Mouse (Mus musculus): ENCODE data around the gene Cnot4. TPM values are rescaled to one million over a fixed set of nuclear protein-coding genes. Genes with fewer than 3 reads are reported as not detected.

Cnot4 gene
- polyA plus RNA-seq, 1 experiment from 2014 or later, result 13.7 TPM

GRCm38 (mm10) chr6:35033341-35033740 is 100.2 kb downstream of the Cnot4 start:
- peaks cover 6% of the 10 kb centered on the region for H3K36me3 ChIP-seq
- H3K9me3 ChIP-seq (replicated peaks), result no peaks in the 10 kb centered on the region
- ATAC-seq (ENCODE audit: low read depth), result no peak
- no peaks in the 10 kb centered on the region for H3K27me3 ChIP-seq
- H3K4me3 ChIP-seq (replicated peaks), result no peak overlapping the region
- WGBS (ENCODE audit: insufficient replicate concordance), result 91% methylated on average over 11 of the region's 11 CpGs
- DNase-seq, result no peak
- peaks cover 7% of the 10 kb centered on the region; the same call in 1 of the 2 replicates for H3K4me1 ChIP-seq (replicated peaks)
- no peak overlapping the region for H3K27ac ChIP-seq
- H3K9ac ChIP-seq, result no peak overlapping the region
- no peak overlapping the region for H3K4me2 ChIP-seq

GRCm38 (mm10) chr6:35032704-35033103 is 100.8 kb downstream of the Cnot4 start:
- Histone ChIP-seq H3K4me2 (no peak overlapping the region), H3K9me3 (replicated peaks) (no peaks in the 10 kb centered on the region), H3K36me3 (peaks cover 6% of the 10 kb centered on the region), H3K9ac (no peak overlapping the region), H3K27ac (no peak overlapping the region), H3K27me3 (no peaks in the 10 kb centered on the region), H3K4me3 (replicated peaks) (no peak overlapping the region), H3K4me1 (replicated peaks) (peaks cover 7% of the 10 kb centered on the region; the same call in 1 of the 2 replicates)
- ATAC-seq (ENCODE audit: low read depth) (no peak), DNase-seq (no peak)
- WGBS (ENCODE audit: insufficient replicate concordance), result 26% methylated on average over 2 of the region's 2 CpGs

GRCm38 (mm10) chr6:35030811-35031210 is 102.7 kb downstream of the Cnot4 start:
- no peaks in the 10 kb centered on the region for H3K27me3 ChIP-seq
- H3K4me3 ChIP-seq (replicated peaks), result no peak overlapping the region
- no peaks in the 10 kb centered on the region for H3K9me3 ChIP-seq (replicated peaks)
- ATAC-seq (ENCODE audit: low read depth) (no peak), DNase-seq (no peak)
- no peak overlapping the region for H3K4me2 ChIP-seq
- H3K36me3 ChIP-seq, result no peaks in the 10 kb centered on the region
- 82% methylated on average over 4 of the region's 4 CpGs for WGBS (ENCODE audit: insufficient replicate concordance)
- H3K4me1 ChIP-seq (replicated peaks), result peaks cover 7% of the 10 kb centered on the region; the same call in 1 of the 2 replicates
- H3K27ac ChIP-seq, result no peak overlapping the region
- no peak overlapping the region for H3K9ac ChIP-seq

GRCm38 (mm10) chr6:35030226-35030625 is 103.3 kb downstream of the Cnot4 start:
- ATAC-seq (ENCODE audit: low read depth), result no peak
- Histone ChIP-seq H3K9me3 (replicated peaks) (no peaks in the 10 kb centered on the region), H3K27ac (no peak overlapping the region), H3K9ac (no peak overlapping the region), H3K4me1 (replicated peaks) (peaks cover 7% of the 10 kb centered on the region; the same call in 1 of the 2 replicates), H3K36me3 (no peaks in the 10 kb centered on the region), H3K27me3 (no peaks in the 10 kb centered on the region), H3K4me2 (no peak overlapping the region), H3K4me3 (replicated peaks) (no peak overlapping the region)
- DNase-seq, result no peak
- 89% methylated on average over 6 of the region's 6 CpGs for WGBS (ENCODE audit: insufficient replicate concordance)

- Histone ChIP-seq H3K9ac (no peak overlapping the region), H3K4me2 (no peak overlapping the region), H3K27me3 (no peaks in the 10 kb centered on the region), H3K9me3 (replicated peaks) (no peaks in the 10 kb centered on the region), H3K27ac (no peak overlapping the region), H3K36me3 (peaks cover 3% of the 10 kb centered on the region), H3K4me3 (replicated peaks) (no peak overlapping the region), H3K4me1 (replicated peaks) (peaks cover 6% of the 10 kb centered on the region)
- WGBS (ENCODE audit: insufficient replicate concordance), result 77% methylated on average over 2 of the region's 2 CpGs
- ATAC-seq (ENCODE audit: low read depth), result no peak
- no peak for DNase-seq
Measured at GRCm38 (mm10) chr6:35028023-35028422, 105.5 kb downstream of the Cnot4 start.

GRCm38 (mm10) chr6:35027257-35027656 is 106.3 kb downstream of the Cnot4 start:
- no peak overlapping the region for H3K4me2 ChIP-seq
- no peaks in the 10 kb centered on the region for H3K9me3 ChIP-seq (replicated peaks)
- DNase-seq (no peak), ATAC-seq (ENCODE audit: low read depth) (no peak)
- peaks cover 2% of the 10 kb centered on the region; the same call in 1 of the 2 replicates for H3K4me1 ChIP-seq (replicated peaks)
- no peaks in the 10 kb centered on the region for H3K27me3 ChIP-seq
- H3K9ac ChIP-seq, result no peak overlapping the region
- WGBS (ENCODE audit: insufficient replicate concordance), result 74% methylated on average over 6 of the region's 6 CpGs
- H3K4me3 ChIP-seq (replicated peaks), result no peak overlapping the region
- no peak overlapping the region for H3K27ac ChIP-seq
- H3K36me3 ChIP-seq, result peaks cover 8% of the 10 kb centered on the region

GRCm38 (mm10) chr6:35016624-35017023 is 116.9 kb downstream of the Cnot4 start:
- 71% methylated on average over 5 of the region's 5 CpGs for WGBS (ENCODE audit: insufficient replicate concordance)
- H3K9ac ChIP-seq, result no peak overlapping the region

GRCm38 (mm10) chr6:35011953-35012352 is 121.6 kb downstream of the Cnot4 start:
- 86% methylated on average over 1 of the region's 1 CpGs for WGBS (ENCODE audit: insufficient replicate concordance)

More at GRCm38 (mm10) chr6:35016624-35017023, 116.9 kb downstream of the Cnot4 start:
- Histone ChIP-seq H3K4me3 (replicated peaks) (no peak overlapping the region), H3K27ac (no peak overlapping the region), H3K9me3 (replicated peaks) (no peaks in the 10 kb centered on the region), H3K36me3 (peaks cover 8% of the 10 kb centered on the region), H3K4me2 (no peak overlapping the region), H3K4me1 (replicated peaks) (no peaks in the 10 kb centered on the region), H3K27me3 (no peaks in the 10 kb centered on the region)
- ATAC-seq (ENCODE audit: low read depth) (no peak), DNase-seq (no peak)

GRCm38 (mm10) chr6:35010705-35011104 is 122.8 kb downstream of the Cnot4 start:
- WGBS (ENCODE audit: insufficient replicate concordance), result 93% methylated on average over 5 of the region's 5 CpGs
- Histone ChIP-seq H3K27ac (no peak overlapping the region), H3K4me1 (replicated peaks) (no peaks in the 10 kb centered on the region)

More at GRCm38 (mm10) chr6:35011953-35012352, 121.6 kb downstream of the Cnot4 start:
- Histone ChIP-seq H3K4me1 (replicated peaks) (no peaks in the 10 kb centered on the region), H3K27me3 (no peaks in the 10 kb centered on the region), H3K36me3 (no peaks in the 10 kb centered on the region), H3K9me3 (replicated peaks) (no peaks in the 10 kb centered on the region), H3K9ac (no peak overlapping the region), H3K27ac (no peak overlapping the region), H3K4me2 (no peak overlapping the region), H3K4me3 (replicated peaks) (no peak overlapping the region)
- ATAC-seq (ENCODE audit: low read depth) (no peak), DNase-seq (no peak)

GRCm38 (mm10) chr6:35002261-35002669 is 131.3 kb downstream of the Cnot4 start:
- H3K4me1 ChIP-seq (replicated peaks), result no peaks in the 10 kb centered on the region
- H3K27me3 ChIP-seq, result no peaks in the 10 kb centered on the region
- no peak for ATAC-seq (ENCODE audit: low read depth)
- no peaks in the 10 kb centered on the region for H3K9me3 ChIP-seq (replicated peaks)
- H3K4me3 ChIP-seq (replicated peaks), result no peak overlapping the region
- no peak for DNase-seq
- H3K4me2 ChIP-seq, result no peak overlapping the region
- no peak overlapping the region for H3K27ac ChIP-seq
- H3K36me3 ChIP-seq, result no peaks in the 10 kb centered on the region
- H3K9ac ChIP-seq, result no peak overlapping the region
- WGBS (ENCODE audit: insufficient replicate concordance), result 74% methylated on average over 18 of the region's 18 CpGs

More at GRCm38 (mm10) chr6:35010705-35011104, 122.8 kb downstream of the Cnot4 start:
- H3K27me3 ChIP-seq, result no peaks in the 10 kb centered on the region
- H3K4me2 ChIP-seq, result no peak overlapping the region
- H3K9me3 ChIP-seq (replicated peaks), result no peaks in the 10 kb centered on the region
- ATAC-seq (ENCODE audit: low read depth), result no peak
- H3K36me3 ChIP-seq, result no peaks in the 10 kb centered on the region
- DNase-seq, result no peak
- H3K9ac ChIP-seq, result no peak overlapping the region
- H3K4me3 ChIP-seq (replicated peaks), result no peak overlapping the region

GRCm38 (mm10) chr6:34999101-34999500 is 134.4 kb downstream of the Cnot4 start:
- no peak for ATAC-seq (ENCODE audit: low read depth)
- Histone ChIP-seq H3K36me3 (no peaks in the 10 kb centered on the region), H3K27ac (no peak overlapping the region), H3K4me3 (replicated peaks) (no peak overlapping the region), H3K4me1 (replicated peaks) (peaks cover 9% of the 10 kb centered on the region), H3K9me3 (replicated peaks) (no peaks in the 10 kb centered on the region), H3K4me2 (no peak overlapping the region), H3K9ac (no peak overlapping the region), H3K27me3 (0 out of 2 replicates have a peak, but pooled peaks cover 3% of the 10 kb centered on the region)
- 32% methylated on average over 4 of the region's 4 CpGs for WGBS (ENCODE audit: insufficient replicate concordance)
- no peak for DNase-seq

- WGBS (ENCODE audit: insufficient replicate concordance), result 63% methylated on average over 4 of the region's 4 CpGs
- Histone ChIP-seq H3K9me3 (replicated peaks) (no peaks in the 10 kb centered on the region), H3K4me1 (replicated peaks) (peaks cover 9% of the 10 kb centered on the region), H3K4me2 (no peak overlapping the region), H3K9ac (no peak overlapping the region), H3K27ac (no peak overlapping the region), H3K27me3 (0 out of 2 replicates have a peak, but pooled peaks cover 7% of the 10 kb centered on the region), H3K4me3 (replicated peaks) (no peak overlapping the region), H3K36me3 (no peaks in the 10 kb centered on the region)
- ATAC-seq (ENCODE audit: low read depth) (no peak), DNase-seq (no peak)
Measured at GRCm38 (mm10) chr6:34996496-34996895, 137.0 kb downstream of the Cnot4 start.
